Mouse (Mus musculus) testis, postnatal 14 days (tissue): Measurements from ENCODE around the gene Fhit.
"Not testable (repeated sequence)": the region's sequence is repeated elsewhere in the genome, so short reads cannot be mapped to it uniquely, and the experiment has no call there.

Experiments
- DNase-seq: peaks from one replicate; pipeline ENCODE4 v3.0.0; 2021; ENCODE audit warnings: low spot score

The Fhit gene

DNA sequence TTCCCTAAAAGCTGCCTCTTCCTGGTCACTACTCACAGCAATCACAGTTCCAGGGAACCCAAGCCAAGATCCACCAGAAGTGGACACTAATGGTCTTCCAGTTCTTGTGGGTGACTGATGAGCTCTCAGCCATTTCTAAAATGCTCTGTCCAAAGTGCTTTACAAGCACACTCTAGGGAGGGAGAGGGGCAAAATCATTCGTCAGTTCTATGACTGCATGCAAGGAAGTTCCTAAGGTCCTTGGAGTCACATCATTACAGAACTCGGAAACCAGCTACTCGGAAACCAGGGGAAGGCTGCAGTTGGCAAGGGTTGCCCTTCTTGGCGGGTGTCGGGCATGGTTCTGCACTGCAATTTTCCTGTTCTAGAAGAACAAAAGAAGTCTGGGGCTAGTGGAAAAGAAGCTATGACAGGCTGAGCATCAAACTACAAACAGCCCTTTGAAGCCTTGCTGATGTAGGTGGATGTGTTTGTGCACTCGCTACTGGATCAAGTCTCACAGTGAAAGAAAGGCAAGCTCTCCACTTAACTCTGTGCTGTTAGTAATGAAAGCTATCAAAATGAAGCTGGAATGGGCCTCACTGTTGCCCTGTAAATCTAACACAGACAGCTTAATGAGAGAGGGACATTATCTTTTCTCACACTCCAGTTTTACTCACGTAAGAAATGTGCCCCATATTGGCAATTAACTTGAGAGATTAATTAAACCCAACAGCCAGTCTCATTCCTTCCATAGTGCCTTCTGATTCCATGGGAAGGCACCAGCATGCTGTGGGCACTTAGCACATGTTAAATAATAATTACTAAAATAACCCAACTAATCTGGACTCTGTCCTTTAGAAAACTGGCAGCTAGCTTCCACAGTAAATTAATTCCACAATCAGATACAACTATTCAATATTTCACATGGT, 243.7 kb downstream of the Fhit start:
- DNase-seq: no peak

DNA sequence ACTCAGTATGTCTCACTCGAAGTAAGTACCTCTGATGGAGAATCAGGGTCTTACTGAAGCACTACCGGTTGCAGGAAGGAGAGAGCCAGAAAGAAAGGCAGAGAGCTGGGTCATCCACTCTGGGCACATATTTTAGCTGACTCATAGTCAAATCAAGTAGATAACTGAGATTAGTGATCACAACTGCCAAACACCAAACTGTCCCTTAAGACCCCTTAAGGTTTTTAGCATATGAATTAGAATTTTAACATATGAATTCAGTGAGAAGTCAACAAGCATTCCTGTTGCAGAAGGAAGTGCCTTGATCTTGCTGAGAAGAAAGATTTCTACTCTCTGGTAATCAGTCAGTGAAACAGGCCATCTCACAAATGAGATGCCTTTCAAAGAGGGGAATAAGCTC, 253.8 kb downstream of the Fhit start:
- DNase-seq: no peak

DNA sequence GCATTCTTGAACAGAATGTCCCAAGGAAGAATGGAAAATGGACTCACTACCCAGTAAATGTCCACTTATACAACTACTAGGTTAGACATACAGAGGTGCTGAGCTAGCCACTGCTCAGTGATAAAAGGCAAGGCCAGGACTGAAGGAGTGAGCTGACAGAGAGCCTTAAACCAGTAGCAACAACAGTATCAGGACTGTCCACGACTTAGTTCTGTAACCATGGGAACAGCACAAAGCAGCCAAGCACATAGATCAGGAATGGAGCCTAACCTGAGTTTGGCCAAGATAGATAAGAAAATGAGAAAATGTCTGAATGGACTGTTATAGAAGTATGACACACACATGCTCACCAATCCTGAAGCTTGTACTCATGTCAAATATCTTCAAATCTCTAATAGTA, 279.1 kb downstream of the Fhit start:
- no peak for DNase-seq

DNA sequence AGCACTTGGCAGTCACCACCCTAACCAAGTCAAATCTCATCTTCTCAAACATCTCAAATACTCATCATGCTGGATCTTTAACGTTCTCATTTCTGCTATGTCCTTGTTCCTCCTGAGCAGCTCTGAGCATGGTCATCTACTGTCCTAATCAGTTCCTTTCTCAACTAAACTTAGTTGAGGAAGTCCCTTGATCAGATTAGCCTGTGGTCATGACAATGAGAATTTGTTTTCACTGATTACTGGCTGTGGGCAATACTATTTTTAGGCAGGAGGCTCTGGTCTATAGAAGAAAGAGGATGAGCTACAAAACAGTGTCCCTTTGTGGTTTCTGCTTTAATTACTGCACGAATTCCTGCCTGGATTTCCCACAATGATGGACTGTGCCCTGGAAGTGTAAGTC, 281.1 kb downstream of the Fhit start:
- no peak for DNase-seq

DNA sequence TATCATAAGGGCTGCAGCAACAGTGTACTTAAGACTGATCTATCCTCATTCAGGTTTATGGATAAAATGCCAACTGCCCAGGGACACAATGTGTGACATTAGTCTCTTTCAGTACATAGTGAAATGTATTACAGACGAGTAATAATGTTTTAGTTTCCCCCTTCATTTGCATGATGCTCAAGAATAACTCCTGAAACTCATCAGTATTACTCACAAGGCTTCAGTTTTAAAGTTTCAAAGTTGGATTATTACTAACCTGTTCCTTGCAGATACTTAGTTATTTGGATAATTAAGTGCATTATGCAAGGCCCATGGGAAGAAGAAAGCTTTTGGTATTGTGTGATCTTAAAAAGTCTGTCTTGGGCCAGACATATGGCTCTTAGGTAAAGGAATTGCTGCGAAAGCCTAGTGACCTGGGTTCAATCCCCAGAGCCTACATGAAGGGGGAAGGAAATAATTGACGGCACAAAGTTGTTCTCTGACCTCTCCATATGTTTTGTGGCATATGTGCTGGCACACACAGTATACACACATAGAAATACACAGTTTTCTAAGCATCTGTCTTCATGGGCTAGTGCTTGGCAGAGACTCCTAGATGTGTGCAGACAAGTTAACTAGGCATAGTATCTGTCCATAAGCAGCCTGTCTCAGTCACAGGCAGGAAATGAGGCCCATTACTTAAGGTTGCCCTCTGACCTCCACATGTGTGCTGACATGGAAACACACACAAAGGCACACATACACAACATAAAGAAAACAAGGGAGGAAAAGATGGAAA, 287.1 kb downstream of the Fhit start:
- no peak for DNase-seq

DNA sequence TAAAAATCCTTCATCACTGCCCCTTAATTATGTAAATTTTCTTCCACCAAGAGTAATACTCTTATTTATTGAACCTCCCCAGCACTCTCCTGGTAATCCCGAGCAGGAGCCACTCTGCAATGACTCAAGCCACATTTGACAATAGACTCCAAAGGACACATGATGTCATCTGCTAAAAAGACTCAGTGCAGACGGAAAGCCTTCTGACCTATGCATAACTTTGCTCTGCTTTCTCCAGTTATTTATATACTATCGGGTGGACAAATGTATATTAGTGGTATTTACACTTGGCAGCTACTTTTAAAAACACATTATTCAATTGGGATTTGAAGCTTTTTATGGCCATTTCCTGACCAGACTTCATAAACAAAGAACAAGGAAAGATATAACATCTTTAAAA, 304.2 kb downstream of the Fhit start:
- DNase-seq: no peak

DNA sequence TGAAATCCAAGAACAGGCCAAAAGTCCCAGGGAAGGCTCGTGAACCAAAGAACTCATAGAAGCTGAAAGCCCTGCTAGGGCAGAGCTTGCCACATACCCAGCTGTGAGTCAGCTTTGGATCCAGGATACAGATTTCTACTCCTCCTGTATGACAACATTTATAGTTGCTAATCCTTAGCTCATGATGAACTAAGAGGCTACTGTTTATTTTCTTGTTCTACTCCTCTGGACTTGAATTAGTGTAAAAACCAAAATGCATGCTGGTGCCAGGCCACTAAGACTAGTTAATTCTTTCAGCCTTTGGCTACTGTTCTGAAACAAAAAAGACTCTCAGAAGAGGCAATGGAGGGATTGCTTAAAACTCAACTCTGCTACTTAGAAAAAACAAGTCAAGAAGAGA, 309.9 kb downstream of the Fhit start:
- DNase-seq: no peak

DNA sequence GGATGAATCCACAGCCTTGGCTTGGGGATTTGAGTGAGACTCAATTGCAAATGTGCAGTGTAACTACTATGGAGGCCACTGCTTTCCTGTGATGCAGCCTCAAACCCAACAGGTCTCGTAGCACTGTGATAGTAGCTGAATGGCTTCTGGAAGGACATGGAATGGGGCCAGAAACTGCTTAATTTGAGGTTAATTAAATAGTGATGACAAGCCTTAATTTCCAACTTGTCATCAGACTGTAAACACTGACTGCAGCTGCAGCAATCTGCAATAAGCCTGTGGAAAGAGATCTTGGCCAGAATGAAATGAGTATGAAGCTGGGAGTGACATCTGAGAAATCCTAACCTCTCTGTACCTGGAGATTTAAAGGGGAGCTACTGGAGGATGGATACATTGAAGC, 325.8 kb downstream of the Fhit start:
- no peak for DNase-seq

DNA sequence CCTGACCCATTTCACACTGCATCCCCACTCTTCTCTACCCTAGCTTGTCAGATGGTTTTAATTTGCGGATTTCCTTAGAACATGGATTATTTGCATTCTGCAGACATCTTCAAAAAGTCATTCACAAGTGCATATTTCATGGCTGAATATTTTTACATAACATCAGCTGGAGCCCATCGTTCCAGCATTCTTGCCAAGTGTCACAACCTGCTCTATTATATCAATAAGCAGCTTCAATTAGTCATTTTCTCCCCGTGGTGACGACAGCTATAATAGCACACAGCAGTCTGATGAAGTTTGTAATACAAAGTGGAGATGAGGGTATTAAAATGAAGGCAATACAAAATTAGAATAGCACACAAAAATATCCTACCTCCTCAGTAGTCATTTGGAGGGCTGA, 337.0 kb downstream of the Fhit start:
- no peak for DNase-seq

DNA sequence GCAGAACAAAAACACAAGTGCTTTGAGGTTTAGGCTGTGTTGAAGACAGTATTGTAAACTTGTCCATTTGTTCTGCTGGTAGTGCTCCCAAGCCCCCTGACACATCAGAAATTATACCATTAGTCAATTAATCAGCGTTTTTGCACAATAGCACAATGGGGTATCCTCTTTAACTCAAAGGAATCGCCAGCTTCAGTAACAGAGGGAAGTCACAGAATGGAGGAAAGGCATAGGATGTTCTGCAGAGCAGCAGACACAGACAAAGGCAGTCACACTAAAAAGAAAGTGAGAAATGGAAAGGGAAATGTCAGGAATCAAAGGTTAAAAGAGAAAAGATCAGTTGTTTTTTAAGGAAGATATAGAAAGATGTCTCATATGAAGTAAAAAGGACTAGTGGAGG, 348.3 kb downstream of the Fhit start:
- DNase-seq: no peak

DNA sequence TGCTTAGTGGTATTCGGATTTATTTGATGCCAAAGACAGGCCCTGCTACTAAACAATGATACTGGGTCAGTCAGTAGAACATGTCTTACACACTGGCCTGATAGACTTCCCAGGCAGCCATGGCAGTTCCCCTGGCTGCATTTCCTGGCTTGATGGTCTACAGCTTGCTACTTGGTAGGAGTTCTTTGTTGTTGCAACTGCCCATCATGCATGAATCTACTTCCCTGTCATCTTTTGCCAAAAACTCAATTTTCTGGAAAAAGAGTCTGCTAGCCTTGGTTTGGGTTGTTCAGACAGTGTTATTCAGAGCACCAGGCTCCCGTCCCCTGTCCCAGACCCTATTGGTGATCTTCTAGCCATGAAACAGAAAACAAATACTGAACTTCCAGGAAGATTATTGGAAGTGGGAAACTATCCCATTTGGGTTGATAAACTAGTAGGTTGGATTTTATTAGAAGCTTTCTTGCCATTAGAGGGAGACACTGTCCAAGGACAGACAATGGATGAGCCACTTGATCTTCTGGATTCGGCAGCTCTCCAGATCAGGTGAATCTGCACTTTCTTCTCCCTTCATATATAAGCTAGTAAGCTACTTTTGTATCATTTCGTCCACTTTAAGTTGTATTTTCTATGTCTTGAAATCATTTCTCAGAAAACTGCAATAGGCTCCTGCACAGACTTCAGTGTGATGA, 363.2 kb downstream of the Fhit start:
- no peak for DNase-seq

DNA sequence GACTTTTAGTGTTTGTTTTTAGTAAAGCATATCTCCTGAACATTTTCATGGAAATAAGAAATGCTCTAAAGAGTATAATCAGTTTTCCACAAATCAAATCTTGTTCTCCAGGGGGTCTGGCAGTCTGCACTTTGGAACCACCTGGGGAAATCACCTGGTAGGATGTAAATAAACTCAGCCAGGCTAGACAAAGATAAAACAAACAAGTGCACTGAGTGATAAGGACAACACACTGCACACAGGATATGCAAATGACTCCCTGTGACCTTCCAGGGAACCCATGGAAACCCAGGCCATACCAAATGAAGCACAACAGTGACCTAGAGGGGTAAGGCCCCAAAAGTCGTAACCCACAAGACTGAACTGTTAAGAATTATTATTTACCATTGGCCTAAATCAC, 364.2 kb downstream of the Fhit start:
- no peak for DNase-seq

DNA sequence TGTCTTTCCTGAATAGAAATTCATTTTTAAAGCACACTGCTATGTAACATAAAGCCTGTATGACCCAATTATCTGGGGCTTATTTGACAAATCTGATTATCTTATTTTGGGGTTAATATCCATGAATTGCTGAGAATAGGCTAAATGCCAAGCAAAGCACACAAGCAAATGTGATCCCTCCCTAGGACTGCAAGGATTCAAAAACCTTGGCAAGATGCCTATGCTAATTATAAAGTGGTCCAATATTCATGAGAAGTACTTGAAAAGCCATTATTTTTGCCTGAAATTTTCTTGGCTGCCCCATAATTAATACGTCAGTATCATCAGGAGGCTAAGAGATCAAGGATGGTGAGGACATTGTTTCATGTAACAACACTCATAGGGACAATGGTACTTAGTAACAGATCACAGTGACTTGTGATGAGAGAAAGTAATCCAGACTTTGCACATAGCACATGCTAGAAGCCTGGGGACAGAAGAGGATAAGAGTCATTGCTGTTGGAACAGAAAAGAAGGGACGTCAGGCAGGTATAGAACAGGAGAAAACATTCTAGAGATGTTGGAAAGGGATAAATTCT, 366.2 kb downstream of the Fhit start:
- no peak for DNase-seq

DNA sequence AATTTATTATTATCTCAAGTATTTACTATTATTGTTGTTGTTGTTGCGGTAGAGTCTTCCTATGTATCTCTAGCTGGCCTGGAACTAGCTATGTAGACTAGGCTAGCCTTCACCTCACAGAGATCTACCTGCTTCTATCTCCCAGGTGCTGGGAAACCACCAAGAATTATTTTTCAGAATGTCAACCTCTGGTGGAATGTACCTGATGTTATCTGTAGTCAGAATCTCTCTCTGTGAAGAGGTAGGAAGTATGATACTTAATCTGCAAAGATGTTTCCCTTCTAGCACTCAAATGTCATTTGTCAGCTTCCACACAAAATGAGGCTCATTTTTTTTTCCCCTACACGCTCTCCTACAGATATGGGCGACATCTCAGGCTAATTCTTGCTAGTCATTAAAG, 377.9 kb downstream of the Fhit start:
- DNase-seq: no peak

DNA sequence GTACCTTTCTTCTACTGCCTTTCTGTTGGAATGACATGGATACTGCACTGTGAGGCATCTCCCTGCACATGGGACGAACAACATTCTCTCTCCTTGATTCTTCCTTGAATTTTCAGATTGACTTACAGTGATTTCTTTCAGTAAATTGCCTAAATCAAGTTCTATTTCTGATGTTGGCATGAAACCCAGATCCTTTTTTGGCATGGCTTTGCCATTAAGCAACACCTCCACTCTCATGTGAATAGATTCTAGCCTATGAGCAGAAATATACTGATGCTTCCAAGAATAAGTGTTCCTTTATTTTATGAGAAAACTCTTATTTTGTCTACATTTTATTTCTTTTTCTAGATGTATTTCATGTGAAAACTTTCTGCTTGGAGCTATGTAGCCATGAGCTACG, 383.1 kb downstream of the Fhit start:
- no peak for DNase-seq

DNA sequence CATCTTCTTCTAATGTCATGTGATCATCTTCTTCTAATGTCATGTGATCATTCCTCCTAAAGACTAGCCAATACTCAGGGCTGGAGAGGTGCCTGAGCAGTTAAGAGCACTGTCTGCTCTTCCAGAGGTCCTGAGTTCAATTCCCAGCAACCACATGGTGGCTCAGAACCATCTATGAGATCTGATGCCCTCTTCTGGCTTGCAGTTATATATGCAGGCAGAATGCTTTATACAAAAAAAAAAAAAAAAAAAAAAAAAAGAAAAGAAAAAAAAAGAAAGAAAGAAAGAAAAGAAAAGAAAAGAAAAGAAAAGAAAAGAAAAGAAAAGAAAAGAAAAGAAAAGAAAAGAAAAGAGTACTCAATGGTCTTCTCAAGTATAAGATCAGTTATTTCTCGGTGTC, 407.0 kb downstream of the Fhit start:
- not testable (repeated sequence) for DNase-seq

DNA sequence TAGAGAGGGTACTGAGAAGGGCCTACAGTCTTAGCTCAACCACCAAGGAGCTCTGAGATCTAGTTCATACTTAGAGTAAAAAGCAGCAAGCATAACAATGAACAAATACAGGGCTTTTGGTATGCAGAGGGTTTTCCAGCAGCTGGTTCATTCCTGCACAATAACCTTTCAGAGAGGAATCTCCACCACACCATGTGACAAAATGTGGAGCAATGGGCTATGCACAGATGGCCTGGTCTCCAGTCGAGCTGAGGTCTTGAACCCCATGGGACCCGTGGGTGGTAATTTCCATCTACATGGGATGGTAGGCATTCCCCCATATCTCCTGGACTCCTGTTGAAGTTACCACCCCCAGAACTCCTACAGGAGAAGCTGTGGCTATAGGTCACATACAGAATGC, 423.8 kb downstream of the Fhit start:
- no peak for DNase-seq

DNA sequence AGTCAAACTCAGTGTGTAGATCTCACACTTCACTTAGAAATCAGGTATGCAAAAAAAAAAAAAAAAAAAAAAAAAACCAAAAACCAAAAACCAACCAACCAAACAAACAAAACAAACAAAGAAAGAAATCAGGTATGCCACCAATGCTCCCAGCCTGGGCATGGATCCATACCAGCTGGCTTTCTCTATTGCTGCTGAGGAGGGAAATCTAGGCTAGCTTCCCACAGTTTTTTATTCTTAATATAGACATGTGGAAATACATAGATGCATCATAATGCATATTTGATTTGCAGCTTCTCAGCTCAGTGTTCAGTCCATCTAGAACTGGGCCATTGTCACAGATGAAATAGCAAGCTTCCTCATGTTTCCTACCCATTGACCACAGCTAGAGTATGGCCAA, 439.3 kb downstream of the Fhit start:
- DNase-seq: no peak

DNA sequence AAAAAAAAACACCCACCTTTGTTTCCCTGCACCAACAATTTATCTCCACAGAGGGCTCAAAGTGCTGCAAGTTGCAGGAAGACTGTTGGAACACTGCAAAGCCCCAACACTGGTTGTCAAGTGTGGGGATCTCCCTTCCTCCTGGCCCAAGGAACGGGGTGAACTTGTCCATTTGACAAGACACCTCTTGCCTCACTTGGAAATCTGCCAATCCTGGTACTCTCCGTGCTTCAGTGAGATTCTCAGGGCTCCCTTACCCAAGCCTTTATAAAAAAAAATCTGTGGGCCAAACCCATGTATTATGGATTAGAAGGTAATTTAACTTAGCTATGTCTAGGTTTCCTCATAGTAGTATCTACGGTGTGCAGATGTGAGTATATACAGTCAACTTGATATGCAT, 448.9 kb downstream of the Fhit start:
- DNase-seq: peak; percentile 17

DNA sequence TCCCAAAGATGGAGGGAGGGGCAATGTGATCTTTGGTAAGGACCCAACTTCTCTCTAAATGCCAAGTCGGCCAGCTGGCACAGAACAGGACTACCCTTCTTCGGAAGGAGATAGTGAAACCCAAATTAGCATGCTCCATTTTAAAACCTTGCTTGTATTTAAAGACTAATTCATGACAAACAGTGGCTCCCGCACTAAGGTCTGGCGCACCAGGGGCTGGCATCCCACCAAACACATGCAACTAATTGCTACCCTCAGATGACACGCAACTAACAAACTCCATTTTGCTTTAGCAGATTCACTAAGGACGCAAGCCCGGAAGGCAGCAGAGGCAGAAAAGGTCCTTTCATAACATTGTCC, 449.3 kb downstream of the Fhit start:
- DNase-seq: no peak

DNA sequence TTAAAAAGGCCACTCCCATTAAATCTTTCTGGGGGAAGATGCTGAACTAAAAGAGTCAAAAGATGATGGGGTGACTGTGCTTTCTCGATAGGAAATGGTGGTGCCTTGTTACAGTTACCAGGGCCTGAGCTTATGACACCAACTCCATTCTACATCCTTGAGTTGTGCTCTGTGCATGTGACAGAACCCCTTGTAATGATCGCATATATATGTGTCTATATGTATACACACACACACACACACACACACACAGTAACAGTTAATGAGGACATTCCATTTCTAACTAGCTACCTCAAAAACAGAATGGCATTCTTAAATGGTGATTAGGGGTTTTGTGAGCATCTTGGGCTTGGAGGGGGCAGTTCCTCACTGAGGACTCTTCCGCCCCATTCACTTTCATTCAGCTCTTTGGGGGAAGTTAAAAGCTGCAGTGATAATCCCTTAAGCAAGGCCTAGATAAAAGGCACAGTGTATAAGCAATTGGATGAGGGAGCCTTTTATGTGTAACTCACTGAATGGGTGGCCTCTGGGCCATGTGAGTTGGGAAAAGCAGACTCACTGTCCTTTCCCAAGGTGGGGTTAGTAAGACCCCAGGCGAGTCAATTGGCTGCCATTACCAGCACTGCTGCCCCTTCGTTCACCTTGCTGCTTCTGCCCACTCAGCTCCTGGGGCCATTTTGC, 449.9 kb downstream of the Fhit start:
- DNase-seq: no peak

DNA sequence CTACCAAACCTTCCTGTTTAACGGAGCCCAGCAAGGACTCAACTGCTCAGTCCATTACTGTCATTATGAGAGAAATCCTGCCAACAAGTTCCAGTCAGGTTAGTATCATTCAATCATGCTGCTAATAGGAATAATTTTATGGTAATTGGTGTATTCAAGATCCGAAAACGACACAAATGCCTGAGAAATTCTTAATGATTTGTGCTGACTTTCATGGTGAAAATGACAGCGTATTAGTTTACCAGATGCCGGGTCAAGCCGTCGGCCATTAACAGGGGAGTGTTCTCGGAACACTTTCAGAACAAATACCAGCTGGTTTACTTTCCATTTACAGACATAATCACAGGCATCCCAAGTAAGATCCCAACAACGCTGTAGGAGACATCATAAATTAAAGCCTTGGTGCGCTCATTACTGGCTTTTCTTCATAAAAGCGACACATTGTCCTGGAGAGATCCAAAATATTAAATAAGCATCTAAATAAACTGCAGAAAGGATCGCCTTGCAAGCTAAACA, 451.0 kb downstream of the Fhit start:
- no peak for DNase-seq
